Mouse (Mus musculus) forebrain, embryonic 12.5 days (tissue): Measurements from ENCODE around the gene Gm49388. TPM values are rescaled to one million over a fixed set of nuclear protein-coding genes. Genes with fewer than 3 reads are reported as not detected.
A peak's percentile ranks its signal among the peaks of the same experiment; 100 is the strongest.
"Not testable (repeated sequence)": the region's sequence is repeated elsewhere in the genome, so short reads cannot be mapped to it uniquely, and the experiment has no call there.

Source experiments
- ATAC-seq: fragments of 200-750 bp; cut with Nextera tagmentation; 2 replicates; pipeline ENCODE4 v1.8.0; 2017; ENCODE audit warnings: moderate TSS enrichment; ENCODE audit not compliant: low FRiP score
- H3K27ac ChIP-seq: fragments of 300-500 bp; sonication (generic); 2 replicates; pipeline ENCODE4 v1.5.1; 2016; ENCODE audit warnings: mild to moderate bottlenecking
- H3K27me3 ChIP-seq: fragments of 300-500 bp; sonication (generic); 2 replicates; pipeline ENCODE4 v1.6.1; 2016; ENCODE audit warnings: mild to moderate bottlenecking
- H3K36me3 ChIP-seq: fragments of 300-500 bp; sonication (generic); replicated peaks from 2 replicates; pipeline ENCODE4 v1.6.1; 2016; ENCODE audit warnings: mild to moderate bottlenecking
- H3K4me1 ChIP-seq: fragments of 300-500 bp; sonication (generic); 2 replicates; pipeline ENCODE4 v1.6.1; 2016
- H3K4me2 ChIP-seq: fragments of 300-500 bp; sonication (generic); 2 replicates; pipeline ENCODE4 v1.6.1; 2016; ENCODE audit warnings: mild to moderate bottlenecking, moderate library complexity
- H3K4me3 ChIP-seq: fragments of 300-500 bp; sonication (generic); replicated peaks from 2 replicates; pipeline ENCODE4 v1.5.1; 2016; ENCODE audit warnings: mild to moderate bottlenecking
- H3K9ac ChIP-seq: fragments of 300-500 bp; sonication (generic); 2 replicates; pipeline ENCODE4 v1.6.1; 2016; ENCODE audit warnings: mild to moderate bottlenecking
- H3K9me3 ChIP-seq: fragments of 300-500 bp; sonication (generic); 2 replicates; pipeline ENCODE4 v1.6.1; 2016
- WGBS: fragments of 180-500 bp; shearing (Covaris S2); methylation state at CpG from one replicate; pipeline ENCODE4 v1.1.7; 2016; 5-methylcytosine and 5-hydroxymethylcytosine counted together
- polyA plus RNA-seq: library from polyadenylated mRNA; unstranded; fragments of >200 nt; fragmentation: Nextera tagmentation; extraction: Ambion mirVana; gene quantifications from 2 replicates; pipeline ENCODE4 v1.2.1, GENCODE M21; 2016

Gm49388 gene
- polyA plus RNA-seq, 1 experiment from 2014 or later: not detected

- 0 out of 2 replicates have a peak, but pooled peaks cover 5% of the 10 kb centered on the region for H3K27me3 ChIP-seq
- no peak for ATAC-seq
- no peaks in the 10 kb centered on the region for H3K36me3 ChIP-seq
- H3K4me3 ChIP-seq: no peak overlapping the region
- 95% methylated on average over 5 of the region's 5 CpGs for WGBS
- no peaks in the 10 kb centered on the region for H3K9me3 ChIP-seq
- H3K27ac ChIP-seq: no peak overlapping the region
- peaks cover 8% of the 10 kb centered on the region for H3K4me1 ChIP-seq
- no peak overlapping the region for H3K4me2 ChIP-seq
- H3K9ac ChIP-seq: no peak overlapping the region
Observed at GRCm38 (mm10) chr7:127837473-127837872, 52.1 kb downstream of the Gm49388 start.

DNA sequence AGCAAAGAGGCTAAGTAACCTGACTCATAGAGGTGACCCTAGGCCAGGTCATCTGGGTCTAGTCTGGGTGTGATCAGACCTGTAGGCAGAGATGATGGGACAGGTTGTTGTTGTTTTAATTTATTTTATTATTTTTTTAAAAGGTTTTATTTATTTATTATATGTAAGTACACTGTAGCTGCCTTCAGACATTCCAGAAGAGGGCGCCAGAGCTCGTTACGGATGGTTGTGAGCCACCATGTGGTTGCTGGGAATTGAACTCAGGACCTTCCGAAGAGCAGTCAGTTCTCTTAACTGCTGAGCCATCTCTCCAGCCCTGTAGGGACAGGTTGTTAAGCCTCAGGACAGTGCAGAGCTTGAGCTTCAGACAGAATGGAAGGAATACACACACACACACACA lies 52.5 kb downstream of the Gm49388 start:
- H3K27me3 ChIP-seq, H3K9me3 ChIP-seq, H3K36me3 ChIP-seq, H3K4me2 ChIP-seq, H3K4me3 ChIP-seq, H3K9ac ChIP-seq, H3K27ac ChIP-seq, ATAC-seq: not testable (repeated sequence)
- H3K4me1 ChIP-seq: peaks cover 11% of the 10 kb centered on the region
- WGBS: 77% methylated on average over 4 of the region's 4 CpGs

DNA sequence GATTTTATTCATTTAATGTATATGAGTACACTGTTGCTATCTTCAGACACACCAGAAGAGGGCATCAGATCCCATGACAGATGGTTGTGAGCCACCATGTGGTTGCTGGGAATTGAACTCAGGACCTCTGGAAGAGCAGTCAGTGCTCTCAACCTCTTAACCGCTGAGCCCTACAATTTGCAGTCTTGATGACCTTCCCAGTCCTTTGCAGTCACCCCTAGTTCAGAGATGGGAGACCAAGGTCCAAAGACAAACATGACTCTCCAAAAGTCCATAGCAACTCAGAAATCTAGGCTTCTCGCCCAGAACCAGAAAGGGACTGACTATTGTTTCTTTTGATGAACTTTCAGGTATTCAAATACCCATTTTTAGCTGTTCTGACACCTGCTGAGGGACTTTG lies 54.6 kb downstream of the Gm49388 start:
- 73% methylated on average over 2 of the region's 2 CpGs for WGBS
- ATAC-seq, H3K36me3 ChIP-seq, H3K4me3 ChIP-seq, H3K27ac ChIP-seq, H3K27me3 ChIP-seq, H3K4me2 ChIP-seq, H3K9ac ChIP-seq, H3K9me3 ChIP-seq: not testable (repeated sequence)
- H3K4me1 ChIP-seq: peaks cover 11% of the 10 kb centered on the region

DNA sequence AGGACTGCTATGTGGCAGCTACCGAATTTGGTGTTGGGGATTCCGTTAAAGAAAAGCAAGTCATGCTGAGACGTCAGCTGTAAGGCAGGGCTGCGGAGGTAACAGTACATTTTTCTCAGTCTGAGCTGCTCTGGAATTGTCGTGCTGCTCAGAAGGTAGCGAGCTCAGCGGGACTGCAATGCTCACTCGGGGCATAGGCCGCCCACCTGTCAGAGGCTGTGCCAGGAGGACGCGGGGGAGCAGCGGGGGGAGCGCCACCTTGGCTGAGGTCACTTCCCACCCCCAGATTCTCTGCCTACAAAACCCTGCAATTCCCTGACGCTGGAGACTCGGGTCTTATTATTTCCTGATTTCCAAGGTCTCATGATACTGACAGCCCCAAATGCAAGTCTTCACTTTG lies 55.5 kb downstream of the Gm49388 start:
- H3K4me1 ChIP-seq: peaks cover 11% of the 10 kb centered on the region
- peak; percentile 13; the same call in 1 of the 2 replicates for ATAC-seq
- H3K36me3 ChIP-seq: no peaks in the 10 kb centered on the region
- WGBS: 3% methylated on average over 15 of the region's 15 CpGs
- H3K4me2 ChIP-seq: peak overlapping the region; percentile 99
- peak overlapping the region; percentile 91 for H3K27ac ChIP-seq
- 0 out of 2 replicates have a peak, but pooled peaks cover 5% of the 10 kb centered on the region for H3K27me3 ChIP-seq
- peak overlapping the region; percentile 61 for H3K4me3 ChIP-seq
- no peaks in the 10 kb centered on the region for H3K9me3 ChIP-seq
- peak overlapping the region; percentile 63 for H3K9ac ChIP-seq

GRCm38 (mm10) chr7:127841340-127842000 lies 56.1 kb downstream of the Gm49388 start:
- Histone ChIP-seq H3K4me1 (peaks cover 11% of the 10 kb centered on the region), H3K4me2 (peak overlapping the region; percentile 99), H3K27me3 (0 out of 2 replicates have a peak, but pooled peaks cover 5% of the 10 kb centered on the region), H3K36me3 (no peaks in the 10 kb centered on the region), H3K9ac (peak overlapping the region; percentile 63), H3K27ac (peak overlapping the region; percentile 91), H3K9me3 (no peaks in the 10 kb centered on the region), H3K4me3 (peak overlapping the region; percentile 61)
- WGBS: under 1% methylated on average over 45 of the region's 46 CpGs
- peak; percentile 95 for ATAC-seq

GRCm38 (mm10) chr7:127842001-127842718 lies 56.8 kb downstream of the Gm49388 start:
- H3K27ac ChIP-seq: peak overlapping the region; percentile 91
- under 1% methylated on average over 40 of the region's 40 CpGs for WGBS
- H3K36me3 ChIP-seq: 0 out of 2 replicates have a peak, but pooled peaks cover 4% of the 10 kb centered on the region
- peak; percentile 69 for ATAC-seq
- no peaks in the 10 kb centered on the region for H3K9me3 ChIP-seq
- H3K27me3 ChIP-seq: 0 out of 2 replicates have a peak, but pooled peaks cover 5% of the 10 kb centered on the region
- H3K4me2 ChIP-seq: peak overlapping the region; percentile 99
- peak overlapping the region; percentile 61 for H3K4me3 ChIP-seq
- H3K9ac ChIP-seq: peak overlapping the region; percentile 63
- peaks cover 11% of the 10 kb centered on the region for H3K4me1 ChIP-seq

DNA sequence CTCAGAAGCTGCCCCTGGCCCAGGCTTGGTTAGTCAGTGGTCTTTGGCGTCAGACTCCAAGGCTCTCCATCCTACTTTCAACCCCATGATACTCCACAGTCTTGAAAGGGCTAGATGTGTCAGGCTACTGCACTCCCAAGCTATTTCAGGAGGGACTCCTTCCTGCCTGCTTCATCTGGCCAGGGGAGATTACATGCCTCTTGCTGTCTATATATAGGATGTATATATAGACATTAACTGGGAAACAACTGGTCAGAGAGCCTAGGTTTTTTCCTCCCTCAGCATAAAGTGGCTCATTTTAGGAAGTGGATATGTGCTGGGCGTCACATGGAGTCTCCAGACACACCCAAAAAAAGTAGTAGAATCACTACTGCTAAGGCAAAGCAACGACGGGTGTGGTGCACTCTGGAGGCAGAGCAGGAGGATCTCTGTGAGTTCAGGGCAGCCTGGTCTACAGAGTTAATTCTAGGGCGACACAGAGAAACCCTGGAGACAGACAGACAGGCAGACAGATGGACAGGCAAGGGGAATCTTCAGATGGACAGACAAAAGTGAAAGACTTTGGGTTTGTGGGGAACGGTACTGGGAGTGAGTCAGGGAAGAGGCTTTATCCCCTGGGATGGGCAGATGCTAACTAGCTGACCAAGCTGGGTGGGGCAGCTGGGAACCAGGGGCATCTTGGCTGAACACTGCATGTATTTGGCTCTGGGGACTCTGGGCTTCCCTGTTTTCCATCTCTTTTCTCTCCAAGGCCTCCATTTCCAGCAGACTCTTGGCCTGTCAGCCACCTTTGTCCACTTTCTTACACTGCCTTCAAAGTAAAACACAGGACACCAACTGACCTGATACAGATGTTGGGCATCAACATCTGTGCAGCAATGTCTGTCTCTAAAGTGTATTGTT lies 64.8 kb downstream of the Gm49388 start:
- no peaks in the 10 kb centered on the region for H3K9me3 ChIP-seq
- no peaks in the 10 kb centered on the region for H3K4me1 ChIP-seq
- no peak overlapping the region for H3K4me2 ChIP-seq
- H3K4me3 ChIP-seq: no peak overlapping the region
- 71% methylated on average over 6 of the region's 6 CpGs for WGBS
- no peaks in the 10 kb centered on the region for H3K27me3 ChIP-seq
- 0 out of 2 replicates have a peak, but pooled peaks cover 5% of the 10 kb centered on the region for H3K36me3 ChIP-seq
- no peak for ATAC-seq
- H3K27ac ChIP-seq: no peak overlapping the region
- no peak overlapping the region for H3K9ac ChIP-seq

- H3K27ac ChIP-seq: no peak overlapping the region
- no peak overlapping the region for H3K4me3 ChIP-seq
- H3K4me2 ChIP-seq: no peak overlapping the region
- H3K9ac ChIP-seq: no peak overlapping the region
- no peak for ATAC-seq
- H3K27me3 ChIP-seq: no peaks in the 10 kb centered on the region
- 0 out of 2 replicates have a peak, but pooled peaks cover 5% of the 10 kb centered on the region for H3K36me3 ChIP-seq
- no peaks in the 10 kb centered on the region for H3K9me3 ChIP-seq
- 75% methylated on average over 5 of the region's 5 CpGs for WGBS
- H3K4me1 ChIP-seq: no peaks in the 10 kb centered on the region
Observed at GRCm38 (mm10) chr7:127850906-127851305, 65.5 kb downstream of the Gm49388 start.

Other genes starting within 250 kb of the Gm49388 start
- 4.2 and 4.7 TPM in 2 replicates for gene Tmem265, start 224.2 kb upstream of the Gm49388 start, polyA plus RNA-seq
- gene Phkg2, start 212.3 kb upstream of the Gm49388 start, polyA plus RNA-seq: 56.6 and 60.7 TPM in 2 replicates
- gene Ccdc189, start 197.0 kb upstream of the Gm49388 start, polyA plus RNA-seq: 12.7 and 16.3 TPM in 2 replicates
- 67.7 and 74.1 TPM in 2 replicates for gene Rnf40, start 196.8 kb upstream of the Gm49388 start, polyA plus RNA-seq
- 31.7 and 34.6 TPM in 2 replicates for gene Zfp629, start 169.8 kb upstream of the Gm49388 start, polyA plus RNA-seq
- gene Bcl7c, start 76.7 kb upstream of the Gm49388 start, polyA plus RNA-seq: 57.4 and 72.6 TPM in 2 replicates
- gene Ctf1, start 72.9 kb upstream of the Gm49388 start, polyA plus RNA-seq: 6.7 and 8.3 TPM in 2 replicates
- gene Ctf2, start 53.4 kb upstream of the Gm49388 start, polyA plus RNA-seq: 0.40 and 0.42 TPM in 2 replicates
- 9.0 and 10.3 TPM in 2 replicates for gene Fbxl19, start 41.1 kb upstream of the Gm49388 start, polyA plus RNA-seq
- gene Orai3, start 15.8 kb upstream of the Gm49388 start, polyA plus RNA-seq: 5.7 and 6.0 TPM in 2 replicates
- gene Setd1a, start 8.9 kb upstream of the Gm49388 start, polyA plus RNA-seq: 21.7 and 25.5 TPM in 2 replicates
- 7.3 and 7.6 TPM in 2 replicates for gene Hsd3b7, start 15.0 kb downstream of the Gm49388 start, polyA plus RNA-seq
- gene Stx4a, start 38.7 kb downstream of the Gm49388 start, polyA plus RNA-seq: 21.3 and 22.3 TPM in 2 replicates
- gene Stx1b, start 38.9 kb downstream of the Gm49388 start, polyA plus RNA-seq: 11.5 and 17.3 TPM in 2 replicates
- 22.2 and 26.6 TPM in 2 replicates for gene Zfp646, start 90.6 kb downstream of the Gm49388 start, polyA plus RNA-seq
- 33.9 and 38.2 TPM in 2 replicates for gene Zfp668, start 91.2 kb downstream of the Gm49388 start, polyA plus RNA-seq
- 0.49 and 0.77 TPM in 2 replicates for gene Prss53, start 105.4 kb downstream of the Gm49388 start, polyA plus RNA-seq
- gene Gm21974, start 109.8 kb downstream of the Gm49388 start, polyA plus RNA-seq: not detected in 2 replicates
- gene Vkorc1, start 110.0 kb downstream of the Gm49388 start, polyA plus RNA-seq: 36.6 and 46.6 TPM in 2 replicates
- 89.2 and 92.8 TPM in 2 replicates for gene Bckdk, start 118.5 kb downstream of the Gm49388 start, polyA plus RNA-seq
- gene Kat8, start 126.9 kb downstream of the Gm49388 start, polyA plus RNA-seq: 46.6 and 52.4 TPM in 2 replicates
- gene Prss8, start 144.5 kb downstream of the Gm49388 start, polyA plus RNA-seq: 1.5 and 2.4 TPM in 2 replicates
- gene Prss36, start 161.1 kb downstream of the Gm49388 start, polyA plus RNA-seq: 8.4 and 9.0 TPM in 2 replicates
- 517 and 534 TPM in 2 replicates for gene Fus, start 181.8 kb downstream of the Gm49388 start, polyA plus RNA-seq
- gene Pycard, start 208.3 kb downstream of the Gm49388 start, polyA plus RNA-seq: 3.3 and 5.9 TPM in 2 replicates
- not detected in 2 replicates for gene Trim72, start 218.3 kb downstream of the Gm49388 start, polyA plus RNA-seq